Mouse (Mus musculus): Measurements from ENCODE around the gene Ube2e3. TPM values are rescaled to one million over a fixed set of nuclear protein-coding genes. Genes with fewer than 3 reads are reported as not detected.
A peak's percentile ranks its signal among the peaks of the same experiment; 100 is the strongest.

Gene Ube2e3
- polyA plus RNA-seq, 1 experiment from 2014 or later, result 157 TPM

- H3K27ac ChIP-seq, result no peak overlapping the region
- H3K36me3 ChIP-seq, result no peaks in the 10 kb centered on the region
- H3K9ac ChIP-seq, result no peak overlapping the region
- no peaks in the 10 kb centered on the region for H3K9me3 ChIP-seq (replicated peaks)
- WGBS, result 45% methylated on average over 3 of the region's 3 CpGs
- no peak overlapping the region for H3K4me3 ChIP-seq (replicated peaks)
- no peak overlapping the region for H3K4me2 ChIP-seq
- ATAC-seq (replicated peaks; ENCODE audit: low FRiP score), result no peak
- H3K4me1 ChIP-seq, result 0 out of 2 replicates have a peak, but pooled peaks cover 2% of the 10 kb centered on the region
- H3K27me3 ChIP-seq, result no peaks in the 10 kb centered on the region
Measured at GRCm38 (mm10) chr2:78888190-78888589, 20.3 kb downstream of the Ube2e3 start.

- H3K27me3 ChIP-seq, result no peaks in the 10 kb centered on the region
- WGBS, result 74% methylated on average over 2 of the region's 2 CpGs
Measured at GRCm38 (mm10) chr2:78895216-78895615, 27.3 kb downstream of the Ube2e3 start.

GRCm38 (mm10) chr2:78905916-78906315 is 38.0 kb downstream of the Ube2e3 start:
- no peak for ATAC-seq (replicated peaks; ENCODE audit: low FRiP score)

More at GRCm38 (mm10) chr2:78895216-78895615, 27.3 kb downstream of the Ube2e3 start:
- Histone ChIP-seq H3K4me1 (no peaks in the 10 kb centered on the region), H3K9ac (no peak overlapping the region), H3K4me3 (replicated peaks) (no peak overlapping the region), H3K9me3 (replicated peaks) (no peaks in the 10 kb centered on the region), H3K4me2 (no peak overlapping the region), H3K27ac (no peak overlapping the region), H3K36me3 (no peaks in the 10 kb centered on the region)
- ATAC-seq (replicated peaks; ENCODE audit: low FRiP score), result no peak

GRCm38 (mm10) chr2:78911516-78911915 is 43.6 kb downstream of the Ube2e3 start:
- Histone ChIP-seq H3K27ac (no peak overlapping the region), H3K4me1 (0 out of 2 replicates have a peak, but pooled peaks cover 2% of the 10 kb centered on the region), H3K9ac (no peak overlapping the region), H3K4me3 (replicated peaks) (no peak overlapping the region), H3K36me3 (peaks cover 7% of the 10 kb centered on the region; the same call in 1 of the 2 replicates), H3K4me2 (no peak overlapping the region), H3K27me3 (no peaks in the 10 kb centered on the region), H3K9me3 (replicated peaks) (no peaks in the 10 kb centered on the region)
- no peak for ATAC-seq (replicated peaks; ENCODE audit: low FRiP score)

More at GRCm38 (mm10) chr2:78905916-78906315, 38.0 kb downstream of the Ube2e3 start:
- 64% methylated on average over 3 of the region's 3 CpGs for WGBS
- no peaks in the 10 kb centered on the region for H3K9me3 ChIP-seq (replicated peaks)
- no peaks in the 10 kb centered on the region for H3K36me3 ChIP-seq
- no peak overlapping the region for H3K4me3 ChIP-seq (replicated peaks)
- H3K9ac ChIP-seq, result no peak overlapping the region
- 0 out of 2 replicates have a peak, but pooled peaks cover 6% of the 10 kb centered on the region for H3K4me1 ChIP-seq
- H3K27me3 ChIP-seq, result no peaks in the 10 kb centered on the region
- H3K27ac ChIP-seq, result no peak overlapping the region
- H3K4me2 ChIP-seq, result no peak overlapping the region

- Histone ChIP-seq H3K4me1 (no peaks in the 10 kb centered on the region), H3K9me3 (replicated peaks) (no peaks in the 10 kb centered on the region), H3K4me3 (replicated peaks) (no peak overlapping the region), H3K9ac (no peak overlapping the region), H3K27me3 (no peaks in the 10 kb centered on the region), H3K27ac (no peak overlapping the region), H3K36me3 (peaks cover 18% of the 10 kb centered on the region), H3K4me2 (no peak overlapping the region)
- ATAC-seq (replicated peaks; ENCODE audit: low FRiP score), result no peak
- 92% methylated on average over 2 of the region's 2 CpGs for WGBS
Measured at GRCm38 (mm10) chr2:78914861-78915260, 46.9 kb downstream of the Ube2e3 start.

GRCm38 (mm10) chr2:78922980-78923674 is 55.2 kb downstream of the Ube2e3 start:
- ATAC-seq (replicated peaks; ENCODE audit: low FRiP score), result no peak
- WGBS, result 84% methylated on average over 6 of the region's 6 CpGs
- Histone ChIP-seq H3K27ac (no peak overlapping the region), H3K27me3 (no peaks in the 10 kb centered on the region), H3K4me2 (no peak overlapping the region), H3K4me1 (0 out of 2 replicates have a peak, but pooled peaks cover 5% of the 10 kb centered on the region), H3K9me3 (replicated peaks) (no peaks in the 10 kb centered on the region), H3K4me3 (replicated peaks) (no peak overlapping the region), H3K36me3 (peaks cover 13% of the 10 kb centered on the region), H3K9ac (no peak overlapping the region)

GRCm38 (mm10) chr2:78925807-78926206 is 57.9 kb downstream of the Ube2e3 start:
- no peaks in the 10 kb centered on the region for H3K27me3 ChIP-seq
- H3K27ac ChIP-seq, result no peak overlapping the region
- H3K4me2 ChIP-seq, result no peak overlapping the region
- H3K9ac ChIP-seq, result no peak overlapping the region
- no peaks in the 10 kb centered on the region for H3K36me3 ChIP-seq
- 59% methylated on average over 1 of the region's 1 CpGs for WGBS
- 0 out of 2 replicates have a peak, but pooled peaks cover 5% of the 10 kb centered on the region for H3K4me1 ChIP-seq
- no peak for ATAC-seq (replicated peaks; ENCODE audit: low FRiP score)
- no peaks in the 10 kb centered on the region for H3K9me3 ChIP-seq (replicated peaks)
- no peak overlapping the region for H3K4me3 ChIP-seq (replicated peaks)

GRCm38 (mm10) chr2:78927625-78928024 is 59.7 kb downstream of the Ube2e3 start:
- H3K4me1 ChIP-seq, result 0 out of 2 replicates have a peak, but pooled peaks cover 5% of the 10 kb centered on the region
- no peak overlapping the region for H3K9ac ChIP-seq
- H3K4me2 ChIP-seq, result no peak overlapping the region
- 87% methylated on average over 3 of the region's 3 CpGs for WGBS
- no peaks in the 10 kb centered on the region for H3K27me3 ChIP-seq
- no peaks in the 10 kb centered on the region for H3K9me3 ChIP-seq (replicated peaks)
- H3K4me3 ChIP-seq (replicated peaks), result no peak overlapping the region
- no peak overlapping the region for H3K27ac ChIP-seq
- no peaks in the 10 kb centered on the region for H3K36me3 ChIP-seq
- ATAC-seq (replicated peaks; ENCODE audit: low FRiP score), result no peak

GRCm38 (mm10) chr2:78928080-78928479 is 60.2 kb downstream of the Ube2e3 start:
- H3K9ac ChIP-seq, result no peak overlapping the region
- H3K4me1 ChIP-seq, result 0 out of 2 replicates have a peak, but pooled peaks cover 5% of the 10 kb centered on the region
- no peak overlapping the region for H3K27ac ChIP-seq
- 56% methylated on average over 5 of the region's 5 CpGs for WGBS
- H3K4me2 ChIP-seq, result no peak overlapping the region
- H3K9me3 ChIP-seq (replicated peaks), result no peaks in the 10 kb centered on the region
- H3K27me3 ChIP-seq, result no peaks in the 10 kb centered on the region
- no peak overlapping the region for H3K4me3 ChIP-seq (replicated peaks)
- ATAC-seq (replicated peaks; ENCODE audit: low FRiP score), result no peak
- no peaks in the 10 kb centered on the region for H3K36me3 ChIP-seq

- no peak; the same call in 1 of the 2 replicates for ATAC-seq (replicated peaks; ENCODE audit: low FRiP score)
Measured at GRCm38 (mm10) chr2:78931358-78931757, 63.4 kb downstream of the Ube2e3 start.

GRCm38 (mm10) chr2:78959451-78959850 is 91.5 kb downstream of the Ube2e3 start:
- Histone ChIP-seq H3K36me3 (no peaks in the 10 kb centered on the region), H3K27me3 (no peaks in the 10 kb centered on the region), H3K4me1 (no peaks in the 10 kb centered on the region), H3K27ac (no peak overlapping the region), H3K9ac (no peak overlapping the region), H3K9me3 (replicated peaks) (no peaks in the 10 kb centered on the region), H3K4me3 (replicated peaks) (no peak overlapping the region), H3K4me2 (0 out of 2 replicates have a peak overlapping the region, but pooled peaks have one; percentile 24)
- ATAC-seq (replicated peaks; ENCODE audit: low FRiP score), result no peak
- WGBS, result 36% methylated on average over 3 of the region's 3 CpGs

More at GRCm38 (mm10) chr2:78931358-78931757, 63.4 kb downstream of the Ube2e3 start:
- Histone ChIP-seq H3K4me3 (replicated peaks) (no peak overlapping the region), H3K36me3 (no peaks in the 10 kb centered on the region), H3K27me3 (no peaks in the 10 kb centered on the region), H3K4me2 (no peak overlapping the region), H3K9me3 (replicated peaks) (no peaks in the 10 kb centered on the region), H3K4me1 (no peaks in the 10 kb centered on the region), H3K27ac (no peak overlapping the region), H3K9ac (no peak overlapping the region)
- 53% methylated on average over 2 of the region's 2 CpGs for WGBS

GRCm38 (mm10) chr2:78960288-78960687 is 92.4 kb downstream of the Ube2e3 start:
- Histone ChIP-seq H3K4me3 (replicated peaks) (no peak overlapping the region), H3K27ac (no peak overlapping the region), H3K9me3 (replicated peaks) (no peaks in the 10 kb centered on the region), H3K9ac (no peak overlapping the region), H3K4me1 (no peaks in the 10 kb centered on the region), H3K36me3 (no peaks in the 10 kb centered on the region), H3K4me2 (no peak overlapping the region), H3K27me3 (no peaks in the 10 kb centered on the region)
- no peak for ATAC-seq (replicated peaks; ENCODE audit: low FRiP score)
- 54% methylated on average over 5 of the region's 5 CpGs for WGBS

All from kidney, embryonic 15.5 days (tissue).